Mouse (Mus musculus) hindbrain, embryonic 14.5 days (tissue): ENCODE measurements around the gene Ctnnd2. TPM values are rescaled to one million over a fixed set of nuclear protein-coding genes. Genes with fewer than 3 reads are reported as not detected.
A peak's percentile ranks its signal among the peaks of the same experiment; 100 is the strongest.

Experiments
- ATAC-seq: fragments of 200-750 bp; cut with Nextera tagmentation; 2 replicates; pipeline ENCODE4 v1.8.0; 2017; ENCODE audit warnings: moderate number of reproducible peaks, mild to moderate bottlenecking, moderate TSS enrichment, moderate library complexity; ENCODE audit not compliant: low FRiP score
- DNase-seq: peaks from one replicate; pipeline ENCODE4 v3.0.0-alpha.2; 2015; ENCODE audit warnings: low spot score
- H3K27ac ChIP-seq: fragments of 300-500 bp; sonication (generic); 2 replicates; pipeline ENCODE4 v1.5.1; 2014; ENCODE audit warnings: mild to moderate bottlenecking, moderate library complexity
- H3K27me3 ChIP-seq: fragments of 300-500 bp; sonication (generic); 2 replicates; pipeline ENCODE4 v1.6.1; 2014; ENCODE audit warnings: mild to moderate bottlenecking, low read length, mixed read lengths; ENCODE audit not compliant: control insufficient read depth, insufficient read depth
- H3K36me3 ChIP-seq: fragments of 300-500 bp; sonication (generic); replicated peaks from 2 replicates; pipeline ENCODE4 v1.6.1; 2014; ENCODE audit not compliant: control insufficient read depth, insufficient read depth
- H3K4me1 ChIP-seq: fragments of 300-500 bp; sonication (generic); replicated peaks from 2 replicates; pipeline ENCODE4 v1.6.1; 2014; ENCODE audit warnings: antibody characterized with exemption, low read length, mixed read lengths; ENCODE audit not compliant: control insufficient read depth, insufficient read depth
- H3K4me2 ChIP-seq: fragments of 300-500 bp; sonication (generic); replicated peaks from 2 replicates; pipeline ENCODE4 v1.6.1; 2014; ENCODE audit warnings: mild to moderate bottlenecking, moderate library complexity
- H3K4me3 ChIP-seq: fragments of 300-500 bp; sonication (generic); replicated peaks from 2 replicates; pipeline ENCODE4 v1.5.1; 2014; ENCODE audit warnings: mild to moderate bottlenecking, low read length
- H3K9ac ChIP-seq: fragments of 300-500 bp; sonication (generic); 2 replicates; pipeline ENCODE4 v1.6.1; 2014
- H3K9me3 ChIP-seq: fragments of 300-500 bp; sonication (generic); 2 replicates; pipeline ENCODE4 v1.6.1; 2016; ENCODE audit warnings: low read length; ENCODE audit not compliant: control insufficient read depth
- WGBS: fragments of 180-500 bp; shearing (Covaris S2); extraction: QIAGEN DNeasy Blood & Tissue Kit; methylation state at CpG from one replicate; pipeline ENCODE4 v1.1.7; 2014; 5-methylcytosine and 5-hydroxymethylcytosine counted together
- polyA plus RNA-seq: library from polyadenylated mRNA; unstranded; fragments of >200 nt; fragmentation: Nextera tagmentation; extraction: Ambion mirVana; gene quantifications from 2 replicates; pipeline ENCODE4 v1.2.1, GENCODE M21; 2014

Gene Ctnnd2
- polyA plus RNA-seq, 1 experiment from 2014 or later: 64.2 TPM

DNA sequence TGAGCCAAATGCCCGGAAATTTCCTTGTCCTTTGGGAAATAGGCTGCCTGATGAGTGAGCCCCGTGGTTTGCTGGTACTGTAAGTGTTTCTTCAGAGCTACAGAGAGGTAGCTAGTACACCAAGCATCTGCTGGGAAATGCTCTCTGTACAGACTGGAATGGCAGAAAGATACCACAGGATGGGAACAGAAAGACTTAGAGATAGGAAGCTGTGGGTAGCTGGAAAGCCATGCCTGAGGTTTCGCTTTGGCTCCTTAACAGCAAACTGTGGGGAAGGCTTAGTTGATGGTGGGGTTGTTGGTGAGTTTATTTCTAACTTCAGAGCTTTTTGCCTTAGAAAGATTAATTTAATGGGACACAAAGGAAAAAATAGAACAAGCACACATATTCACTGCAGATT lies 485.2 kb downstream of the Ctnnd2 start:
- Histone ChIP-seq H3K4me2 (no peak overlapping the region), H3K27me3 (no peaks in the 10 kb centered on the region), H3K9me3 (no peaks in the 10 kb centered on the region), H3K9ac (no peak overlapping the region), H3K4me3 (no peak overlapping the region), H3K36me3 (no peaks in the 10 kb centered on the region), H3K4me1 (no peaks in the 10 kb centered on the region; the same call in 1 of the 2 replicates), H3K27ac (no peak overlapping the region)
- ATAC-seq (no peak), DNase-seq (no peak)
- 58% methylated on average over 3 of the region's 3 CpGs for WGBS

DNA sequence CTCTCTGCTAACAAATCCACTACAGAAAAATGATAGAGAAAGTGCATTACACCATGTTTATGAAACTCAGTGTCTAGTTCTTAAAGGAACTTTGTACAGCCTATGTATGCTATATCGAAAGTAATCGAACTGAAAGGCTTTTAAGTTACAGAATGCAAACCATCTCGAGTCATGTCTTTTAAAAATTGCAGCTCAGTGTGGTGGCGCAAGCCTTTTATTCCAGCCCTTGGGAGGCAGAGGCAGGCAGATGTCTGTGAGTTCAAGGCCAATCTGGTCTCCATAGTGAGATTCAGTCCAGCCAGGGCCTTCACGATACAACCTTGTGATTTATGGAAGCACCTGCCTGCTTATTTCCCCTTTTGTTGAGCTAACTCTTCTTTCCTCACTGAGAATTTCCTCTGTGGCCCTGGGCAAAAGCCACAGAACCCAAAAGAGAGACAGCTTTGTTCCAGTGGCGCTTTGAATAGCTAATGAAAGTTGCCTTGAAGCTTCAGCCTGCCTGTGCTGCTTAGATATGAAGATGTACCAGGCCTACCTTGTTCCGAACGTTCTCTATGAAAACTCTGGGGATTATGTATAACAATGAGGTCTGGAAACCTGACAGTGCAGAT lies 488.3 kb downstream of the Ctnnd2 start:
- no peak for DNase-seq
- WGBS: 85% methylated on average over 8 of the region's 8 CpGs
- Histone ChIP-seq H3K27me3 (no peaks in the 10 kb centered on the region), H3K4me2 (no peak overlapping the region), H3K9me3 (no peaks in the 10 kb centered on the region), H3K4me1 (no peaks in the 10 kb centered on the region; the same call in 1 of the 2 replicates), H3K36me3 (no peaks in the 10 kb centered on the region), H3K27ac (no peak overlapping the region), H3K4me3 (no peak overlapping the region), H3K9ac (no peak overlapping the region)
- ATAC-seq: no peak

DNA sequence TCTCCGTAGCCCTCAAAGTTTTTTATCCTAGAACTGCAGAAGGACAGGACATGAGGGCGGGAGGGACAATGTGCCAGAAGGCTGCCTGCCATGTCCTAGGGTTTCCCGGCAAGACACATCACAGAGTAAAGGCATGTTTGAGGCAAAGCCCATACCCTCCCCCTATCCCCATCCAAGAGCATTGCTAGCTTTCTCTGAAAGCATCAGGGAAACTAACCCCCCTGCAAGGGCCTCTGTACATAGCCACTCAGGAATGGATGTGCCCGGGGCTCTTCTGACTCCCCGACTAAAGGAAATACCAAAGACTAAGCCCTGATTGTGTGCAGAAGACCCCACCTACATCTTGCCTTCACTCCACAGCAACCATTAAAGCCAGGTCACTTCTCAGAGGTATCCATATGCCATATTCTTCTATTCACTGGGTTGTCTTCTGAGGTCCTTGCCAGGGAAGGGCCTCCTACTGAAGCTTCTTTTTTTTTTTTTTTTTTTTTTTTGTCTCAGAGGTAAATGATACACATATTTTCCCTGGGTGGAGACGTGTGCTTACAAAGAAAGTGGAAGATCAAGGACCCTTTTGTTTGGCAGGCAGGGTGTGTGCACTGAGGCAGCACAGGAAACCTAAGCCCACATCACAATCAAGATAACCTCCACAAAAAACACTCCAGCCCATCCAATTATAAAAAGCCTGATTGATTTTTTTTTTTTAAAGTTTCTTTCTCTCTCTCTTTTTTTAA lies 489.5 kb downstream of the Ctnnd2 start:
- WGBS: 54% methylated on average over 6 of the region's 6 CpGs
- Histone ChIP-seq H3K9ac (no peak overlapping the region), H3K4me1 (no peaks in the 10 kb centered on the region; the same call in 1 of the 2 replicates)

DNA sequence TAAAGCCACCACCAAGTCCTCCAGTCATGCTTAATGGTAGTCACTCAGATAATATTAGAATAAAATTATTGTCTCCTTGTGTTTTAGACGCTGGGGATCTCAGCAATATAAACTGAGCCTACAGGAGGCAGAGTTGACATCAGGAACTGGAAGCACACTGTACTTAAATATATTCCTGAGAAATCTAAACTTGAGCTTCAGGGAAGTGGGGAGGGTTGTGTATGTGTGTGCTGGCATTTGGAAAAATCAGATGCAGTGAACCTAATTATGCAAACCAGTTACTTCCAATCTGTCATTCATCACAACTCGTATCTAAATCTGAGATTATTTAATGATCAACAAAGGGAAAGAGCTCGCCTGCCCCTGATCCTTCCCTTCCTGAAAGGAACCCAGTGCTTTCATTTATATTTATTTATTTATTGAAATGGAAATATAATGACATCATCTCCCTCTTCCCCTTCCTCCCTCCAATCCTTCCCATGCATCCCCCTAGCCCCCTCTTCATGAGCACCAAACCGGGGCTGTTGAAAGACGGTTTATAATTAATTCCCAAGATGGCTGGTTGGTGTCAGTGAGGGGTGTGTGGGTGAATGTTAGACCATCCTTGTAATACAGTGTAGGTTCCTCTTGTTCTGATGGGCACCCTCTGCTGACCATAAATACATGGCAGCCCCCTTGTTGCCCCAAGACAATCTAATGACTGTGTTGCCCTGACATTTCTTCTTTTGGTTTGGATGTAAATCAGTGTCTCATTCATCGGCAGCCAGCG lies 495.6 kb downstream of the Ctnnd2 start:
- DNase-seq (no peak), ATAC-seq (no peak; the same call in 1 of the 2 replicates)
- no peak overlapping the region for H3K4me3 ChIP-seq
- H3K27ac ChIP-seq: peak overlapping the region; percentile 48; the same call in 1 of the 2 replicates
- 54% methylated on average over 7 of the region's 7 CpGs for WGBS
- H3K27me3 ChIP-seq: no peaks in the 10 kb centered on the region
- H3K4me2 ChIP-seq: no peak overlapping the region
- H3K9ac ChIP-seq: no peak overlapping the region
- H3K36me3 ChIP-seq: peaks cover 4% of the 10 kb centered on the region; the same call in 1 of the 2 replicates
- 0 out of 2 replicates have a peak, but pooled peaks cover 8% of the 10 kb centered on the region for H3K4me1 ChIP-seq
- H3K9me3 ChIP-seq: no peaks in the 10 kb centered on the region

More for the DNA sequence above, 489.5 kb downstream of the Ctnnd2 start:
- Histone ChIP-seq H3K4me2 (no peak overlapping the region), H3K4me3 (no peak overlapping the region), H3K9me3 (no peaks in the 10 kb centered on the region), H3K27me3 (no peaks in the 10 kb centered on the region), H3K27ac (no peak overlapping the region), H3K36me3 (no peaks in the 10 kb centered on the region)
- ATAC-seq (no peak), DNase-seq (no peak)

DNA sequence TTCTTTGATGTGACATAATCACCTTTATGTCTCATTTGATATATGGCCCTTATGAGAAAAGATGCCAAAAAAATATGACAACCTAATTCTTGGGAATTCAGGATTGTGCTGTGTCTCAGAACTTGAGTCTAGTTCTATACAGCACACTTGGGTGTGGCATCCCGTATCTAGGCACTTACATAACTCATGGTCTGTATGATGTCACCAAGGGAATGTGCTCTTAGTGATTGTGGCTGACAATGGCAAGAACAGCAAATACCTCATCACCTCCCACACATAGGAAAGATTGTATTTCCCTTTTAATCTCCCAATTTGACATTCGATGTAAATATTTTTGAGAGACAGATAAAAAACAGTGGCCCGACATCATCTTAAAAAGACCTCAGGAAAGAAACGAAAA lies 509.5 kb downstream of the Ctnnd2 start:
- no peaks in the 10 kb centered on the region for H3K9me3 ChIP-seq
- DNase-seq: no peak
- ATAC-seq: no peak
- H3K27me3 ChIP-seq: no peaks in the 10 kb centered on the region
- H3K27ac ChIP-seq: no peak overlapping the region
- no peak overlapping the region for H3K4me3 ChIP-seq
- no peak overlapping the region for H3K4me2 ChIP-seq
- H3K4me1 ChIP-seq: no peaks in the 10 kb centered on the region
- 96% methylated on average over 4 of the region's 4 CpGs for WGBS
- H3K9ac ChIP-seq: no peak overlapping the region
- peaks cover 12% of the 10 kb centered on the region; the same call in 1 of the 2 replicates for H3K36me3 ChIP-seq

DNA sequence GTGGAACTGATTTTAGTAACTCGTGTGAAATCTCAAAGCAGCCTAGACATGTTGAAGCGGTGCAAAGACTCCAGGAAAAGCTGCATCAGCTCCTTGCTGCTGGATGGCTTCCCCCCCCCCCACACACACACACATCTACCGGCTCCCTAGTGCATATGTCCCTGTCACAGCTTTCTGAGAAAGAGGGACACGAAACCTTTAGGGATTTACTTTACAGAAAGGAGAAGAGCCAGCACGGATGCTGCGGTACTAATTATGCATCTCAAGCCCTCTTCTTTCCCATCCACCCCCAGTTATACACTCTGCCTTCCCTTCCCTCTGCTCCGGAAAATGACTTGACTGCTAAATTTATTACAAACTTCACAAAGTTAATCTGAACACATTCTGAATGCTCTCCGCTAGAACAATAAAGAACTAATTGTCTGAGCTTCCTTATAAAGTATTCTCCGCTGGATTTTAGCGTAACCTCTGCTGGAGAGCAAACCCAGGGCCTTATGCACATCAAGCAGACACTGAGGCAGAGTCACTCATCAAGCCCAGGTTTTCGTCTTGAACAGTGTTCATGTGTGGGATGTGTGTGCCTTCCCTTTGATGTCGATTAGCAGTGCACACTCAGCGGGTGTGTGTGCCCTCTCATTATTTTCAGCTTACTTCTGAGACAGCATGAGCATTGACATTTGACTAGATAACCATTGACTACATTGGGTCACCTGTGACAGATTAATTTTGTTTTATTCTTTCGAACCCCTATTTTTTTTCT lies 510.1 kb downstream of the Ctnnd2 start:
- Histone ChIP-seq H3K9me3 (no peaks in the 10 kb centered on the region), H3K27ac (no peak overlapping the region), H3K36me3 (peaks cover 12% of the 10 kb centered on the region; the same call in 1 of the 2 replicates), H3K4me3 (no peak overlapping the region), H3K9ac (no peak overlapping the region), H3K4me2 (no peak overlapping the region), H3K4me1 (no peaks in the 10 kb centered on the region), H3K27me3 (no peaks in the 10 kb centered on the region)
- 62% methylated on average over 14 of the region's 14 CpGs for WGBS
- no peak for DNase-seq
- no peak for ATAC-seq

DNA sequence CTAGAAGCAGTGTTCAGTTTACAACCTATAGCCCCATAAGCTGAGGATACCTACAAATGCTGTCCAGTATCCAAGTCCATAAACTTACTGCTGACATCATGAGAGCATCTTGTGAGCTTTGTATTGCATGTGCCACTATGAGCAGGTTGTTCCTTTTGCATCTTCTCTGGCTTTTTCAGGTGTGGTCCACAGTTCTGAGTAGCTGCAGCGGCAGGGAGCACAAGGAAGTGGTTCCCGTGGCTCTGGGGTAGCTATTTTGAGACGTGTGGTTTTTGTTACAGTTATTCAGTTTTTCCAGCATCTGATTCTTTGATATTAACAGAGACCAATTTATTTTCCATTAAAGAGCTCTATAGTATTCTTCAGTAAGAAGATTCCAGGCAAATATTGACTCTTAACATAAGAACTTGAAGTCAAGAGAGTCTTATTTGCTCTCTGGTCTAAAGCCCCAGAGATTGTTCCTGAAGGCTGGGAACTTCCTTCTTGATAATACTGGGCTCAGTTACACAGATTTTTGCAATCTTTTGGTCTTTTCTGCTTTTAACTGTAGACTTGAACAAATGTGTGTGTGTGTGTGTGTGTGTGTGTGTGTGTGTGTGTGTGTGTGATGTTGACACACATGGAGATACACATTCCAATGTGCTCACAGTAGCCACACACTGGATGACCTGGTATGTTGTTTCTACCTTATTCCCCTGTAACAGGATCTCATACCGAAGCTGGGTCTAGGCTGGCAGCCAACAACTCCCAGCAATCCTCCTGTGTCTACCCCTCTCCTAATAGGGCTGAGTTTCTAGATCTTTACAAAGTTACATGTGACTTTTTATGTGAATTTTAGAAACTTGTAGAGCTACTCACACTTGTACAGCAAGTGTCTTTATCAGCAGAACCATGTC lies 514.1 kb downstream of the Ctnnd2 start:
- H3K36me3 ChIP-seq: peaks cover 12% of the 10 kb centered on the region; the same call in 1 of the 2 replicates
- H3K4me2 ChIP-seq: no peak overlapping the region
- H3K4me3 ChIP-seq: no peak overlapping the region
- 87% methylated on average over 4 of the region's 4 CpGs for WGBS
- DNase-seq: no peak
- H3K9ac ChIP-seq: no peak overlapping the region
- H3K4me1 ChIP-seq: no peaks in the 10 kb centered on the region
- ATAC-seq: no peak
- H3K27ac ChIP-seq: no peak overlapping the region
- no peaks in the 10 kb centered on the region for H3K27me3 ChIP-seq
- no peaks in the 10 kb centered on the region for H3K9me3 ChIP-seq

DNA sequence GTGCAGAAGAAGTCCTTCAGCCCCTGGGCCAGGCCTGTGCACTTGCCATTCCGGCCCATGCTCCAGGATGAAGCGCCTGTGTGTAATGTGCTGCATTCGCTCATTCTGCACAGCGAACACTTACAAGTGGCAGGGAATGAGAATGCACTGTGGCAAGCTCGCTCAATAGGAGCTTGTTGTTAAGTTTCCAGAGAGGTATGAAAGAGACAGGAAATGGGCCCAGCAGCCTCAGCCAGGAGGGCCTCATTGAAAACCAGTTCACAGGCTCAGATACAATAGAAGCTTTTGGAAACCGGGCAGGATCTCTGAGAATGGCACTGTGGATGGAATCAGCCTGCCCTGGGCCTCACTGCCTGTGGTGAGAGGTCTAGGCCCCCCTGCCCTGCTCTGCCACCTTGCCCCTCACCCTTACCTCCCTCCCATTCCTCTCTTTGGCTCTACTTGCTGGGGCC lies 521.4 kb downstream of the Ctnnd2 start:
- Histone ChIP-seq H3K36me3 (no peaks in the 10 kb centered on the region), H3K4me2 (no peak overlapping the region), H3K4me1 (0 out of 2 replicates have a peak, but pooled peaks cover 9% of the 10 kb centered on the region), H3K27ac (peak overlapping the region; percentile 59), H3K9ac (no peak overlapping the region), H3K27me3 (no peaks in the 10 kb centered on the region), H3K4me3 (no peak overlapping the region), H3K9me3 (no peaks in the 10 kb centered on the region)
- peak; percentile 88 for ATAC-seq
- 22% methylated on average over 6 of the region's 6 CpGs for WGBS
- peak; percentile 49 for DNase-seq
